8 mouse cellular contexts compared by ENCODE assay signal in genomic region chr6:91707276-91707885, GRCm38 (mm10). TPM values are rescaled to one million over a fixed set of nuclear protein-coding genes. Genes with fewer than 3 reads are reported as not detected.
DNase-seq lines count a peak whose midpoint lies in the region; ATAC-seq and TF ChIP-seq lines count a peak whose summit lies in the region.
"Had no signal": no experiment of that assay in that cellular context is flagged by ENCODE, and none has a peak within 500 bp of the region (broad histone marks: within the 10 kb centered on the region; RNA-seq: fewer than 3 reads in every experiment).

No protein-coding gene starts in this region.

- no peaks in the 10 kb centered on the region for H3K27me3 ChIP-seq in thymus, adult 2 months (ENCODE audit: control insufficient read depth, insufficient read depth, low read length)
- no peaks in the 10 kb centered on the region for H3K27me3 ChIP-seq in intestine, embryonic 16.5 days (replicated peaks; ENCODE audit: control insufficient read depth, insufficient read depth, low read length)

- ATAC-seq in intestine, embryonic 16.5 days, result peak; percentile 58

- H3K4me3 ChIP-seq in thymus, adult 2 months (ENCODE audit: control insufficient read depth, insufficient read depth, low read length), result no peak overlapping the region
- no peak overlapping the region for H3K4me3 ChIP-seq in cortical plate, adult 2 months (ENCODE audit: insufficient read depth, low read length)
- H3K4me3 ChIP-seq in intestine, embryonic 16.5 days (ENCODE audit: low read length), result no peak overlapping the region

- H3K27ac ChIP-seq in thymus, adult 2 months (ENCODE audit: control insufficient read depth, insufficient read depth, low read length), result peak overlapping the region; percentile 45; the same call in 1 of the 2 replicates
- H3K27ac ChIP-seq in cortical plate, adult 2 months (ENCODE audit: insufficient read depth, low read length), result peak overlapping the region; percentile 28; the same call in 1 of the 2 replicates
- H3K27ac ChIP-seq in intestine, embryonic 16.5 days (ENCODE audit: low read length), result peak overlapping the region; percentile 52

- no peaks in the 10 kb centered on the region for H3K9me3 ChIP-seq in intestine, embryonic 16.5 days (ENCODE audit: control insufficient read depth, low read length)

- no peak for TF ChIP-seq POLR2A in thymus, adult 2 months (IDR thresholded peaks at IDR 0.05; ENCODE audit: control insufficient read depth, extremely low read depth, insufficient read depth, low read length, poor library complexity)
- no peak for TF ChIP-seq POLR2A in cortical plate, adult 2 months (IDR thresholded peaks at IDR 0.05; ENCODE audit: extremely low read depth, insufficient read depth, low read length)

- TF ChIP-seq CTCF in thymus, adult 2 months (IDR thresholded peaks at IDR 0.05; ENCODE audit: borderline replicate concordance, control insufficient read depth, extremely low read depth, insufficient read depth, low read length, poor library complexity), result no peak
- no peak for TF ChIP-seq CTCF in cortical plate, adult 2 months (IDR thresholded peaks at IDR 0.05; ENCODE audit: extremely low read depth, insufficient read depth, low read length)

- intact Hi-C loops in left cerebral cortex, postnatal 10 days (cut with DNase I), result no loop called here

- peaks cover 41% of the 10 kb centered on the region for H3K4me1 ChIP-seq in thymus, adult 2 months (replicated peaks; ENCODE audit: control insufficient read depth, insufficient read depth, low read length)
- peaks cover 10% of the 10 kb centered on the region for H3K4me1 ChIP-seq in cortical plate, adult 2 months (ENCODE audit: control insufficient read depth, insufficient read depth, low read length)
- peaks cover 40% of the 10 kb centered on the region for H3K4me1 ChIP-seq in intestine, embryonic 16.5 days (ENCODE audit: control insufficient read depth, insufficient read depth, low read length)

- H3K4me2 ChIP-seq in intestine, embryonic 16.5 days (ENCODE audit: low read depth, low read length), result no peak overlapping the region

- H3K36me3 ChIP-seq in thymus, adult 2 months (ENCODE audit: control insufficient read depth, insufficient read depth, low read length), result no peaks in the 10 kb centered on the region
- H3K36me3 ChIP-seq in intestine, embryonic 16.5 days (ENCODE audit: control insufficient read depth, insufficient read depth, low read length), result 0 out of 2 replicates have a peak, but pooled peaks cover 6% of the 10 kb centered on the region

- no peak overlapping the region for H3K9ac ChIP-seq in intestine, embryonic 16.5 days (ENCODE audit: low read depth, low read length)

- WGBS in thymus, adult 2 months, result 36% methylated on average over 8 of the region's 8 CpGs
- 67% methylated on average over 8 of the region's 8 CpGs for WGBS in intestine, embryonic 16.5 days

- DNase-seq in thymus, adult 2 months, result peak; percentile 31
- DNase-seq in thymus, adult 18-20 months, result no peak
- peak; percentile 42 for DNase-seq in thymus, postnatal 25 days
- DNase-seq in left cerebral cortex, postnatal 10 days (ENCODE audit: extremely low spot score in 1 of 2, low spot score in 2 of 2), result no peak
- DNase-seq in spleen, adult 18-20 months, result no peak
- DNase-seq: lung, postnatal 10 days had no signal

RNA-seq across cellular contexts. Expression of gene Slc6a6, which starts 23.5 kb away (rescaled TPM):
- polyA plus RNA-seq in thymus, adult 2 months (2012; rRNA removed), result 141 and 179 TPM in 2 replicates
- 94.9 and 105 TPM in 2 replicates for polyA plus RNA-seq in cortical plate, adult 2 months (2012; rRNA removed)
- 103 and 104 TPM in 2 replicates for polyA plus RNA-seq in intestine, embryonic 16.5 days (2015; fragmentation: Nextera tagmentation; extraction: Ambion mirVana)
- total RNA-seq in left cerebral cortex, postnatal 10 days (2021), result 100 to 1,000 TPM; 198 to 215 TPM

Comparison
In these comparisons a context has a peak if more than half of its experiments do, and no peak if none do; other contexts are left out.
1. DNase-seq: peak in thymus, adult 2 months (single experiment) and thymus, postnatal 25 days (single experiment); none in thymus, adult 18-20 months (0 of 2), left cerebral cortex, postnatal 10 days (0 of 2) and spleen, adult 18-20 months (0 of 2).
2. Peak in every context shown above with its lines, with median percentiles within 50 percentile points of each other: H3K27ac ChIP-seq.